24 mouse cellular contexts compared by ENCODE assay signal in genomic region chr4:68764937-68765336, GRCm38 (mm10).
DNase-seq lines count a peak whose midpoint lies in the region; ATAC-seq and TF ChIP-seq lines count a peak whose summit lies in the region.
"Had no signal": no experiment of that assay in that cellular context is flagged by ENCODE, and none has a peak within 500 bp of the region (broad histone marks: within the 10 kb centered on the region; RNA-seq: fewer than 3 reads in every experiment).

No protein-coding gene starts in this region.

- intact Hi-C loops in left cerebral cortex, adult 2 months (cut with DNase I), result loop anchor here (5.0 to 10.0 kb wide), 2 partner anchors 187 to 740 kb away; partner anchors contain the start of gene Brinp1

- ATAC-seq in frontal cortex, adult (ENCODE audit: low TSS enrichment), result peak; percentile 54
- ATAC-seq: activated CD4-positive, CD25-positive, alpha-beta regulatory T cell, adult 4 months; CD4-positive, CD25-positive, alpha-beta regulatory T cell, adult 4 months; Patski had no signal

- DNase-seq in frontal cortex, postnatal 36 days (ENCODE audit: low spot score in 2 of 2), result no peak
- DNase-seq in left cerebral cortex, adult 2 months (ENCODE audit: extremely low spot score in 1 of 2, low spot score in 2 of 2), result no peak
- no peak for DNase-seq in left cerebral cortex, adult 11 months (ENCODE audit: low spot score)
- peak; percentile 59 for DNase-seq in brain, adult 2 months (ENCODE audit: low read depth, low spot score)
- DNase-seq: adrenal gland, adult 8-10 months; adrenal gland, postnatal 14 days; adrenal gland, postnatal 36 days; B cell, adult 2 months; cerebellum, adult 11 months; cerebellum, adult 18-20 months; cerebellum, adult 8-10 months; cerebellum, adult 9-11 months; cerebellum, postnatal 14 days; cerebellum, postnatal 36 days; embryo, embryonic 11 days had no signal

- TF ChIP-seq CTCF in left cerebral cortex, adult 2 months (IDR thresholded peaks at IDR 0.05), result no peak

- H3K4me3 ChIP-seq in left cerebral cortex, adult 2 months, result no peak overlapping the region
- H3K4me3 ChIP-seq: embryonic facial prominence, embryonic 13.5 days; embryonic facial prominence, embryonic 15.5 days; erythroblast, embryonic 14.5 days; forebrain, embryonic 10.5 days; forebrain, embryonic 12.5 days had no signal

- peak overlapping the region; percentile 63 for H3K27ac ChIP-seq in left cerebral cortex, adult 2 months
- H3K27ac ChIP-seq: embryonic facial prominence, embryonic 13.5 days; embryonic facial prominence, embryonic 15.5 days; forebrain, embryonic 10.5 days had no signal
